Mouse (Mus musculus): ENCODE data around the gene Cpox. TPM values are rescaled to one million over a fixed set of nuclear protein-coding genes. Genes with fewer than 3 reads are reported as not detected.
A peak's percentile ranks its signal among the peaks of the same experiment; 100 is the strongest.

Cpox gene
- polyA plus RNA-seq, 1 experiment from 2014 or later = 80.4 TPM

DNA sequence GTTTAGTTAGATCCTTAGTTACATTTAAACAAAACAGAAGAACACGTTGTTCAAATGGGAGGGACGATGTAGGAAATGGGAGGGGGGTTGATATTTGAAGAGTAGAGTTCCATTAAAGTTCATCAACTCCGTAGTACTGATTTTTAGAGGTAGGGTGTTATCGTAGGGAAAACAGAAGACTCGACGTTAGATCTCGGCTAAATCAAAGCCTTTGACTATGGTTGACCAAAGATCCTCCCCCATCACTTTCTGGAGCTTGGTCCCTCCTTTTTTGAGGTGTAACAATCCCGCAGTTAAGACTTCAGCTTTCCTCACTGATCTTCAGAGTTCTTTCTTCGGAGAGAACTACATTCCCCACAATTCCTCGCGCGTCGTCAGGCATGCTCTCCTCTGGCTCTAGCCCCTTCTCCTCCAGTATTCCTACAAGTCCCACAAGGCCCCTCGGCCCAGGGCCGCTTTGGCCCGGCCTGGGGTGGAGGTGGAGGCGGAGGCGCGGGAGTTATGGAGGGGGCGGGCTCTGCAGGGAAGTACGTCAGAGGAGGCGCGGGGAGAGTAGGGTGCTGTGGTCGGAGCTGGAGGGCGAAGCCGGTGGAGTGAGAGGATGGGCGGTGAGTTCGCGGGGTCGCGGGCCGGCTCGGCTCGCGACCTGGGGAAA lies 57.5 kb downstream of the Cpox start, which contains the start of gene Cldnd1:
Cldnd1 (plus strand) TSS at position 434 of the 655 bp plus-strand sequence.
- H3K27ac ChIP-seq = peak within 1 kb of the TSS; percentile 88
- peak within 1 kb of the TSS; percentile 64 for H3K4me2 ChIP-seq
- ATAC-seq (ENCODE audit: insufficient read depth, low FRiP score, low read depth) = peak; percentile 100
- peaks cover 5% of the 10 kb centered on the region; the same call in 1 of the 2 replicates for H3K4me1 ChIP-seq
- no peaks in the 10 kb centered on the region for H3K9me3 ChIP-seq
- H3K9ac ChIP-seq = peak within 1 kb of the TSS; percentile 65
- peaks cover 24% of the 10 kb centered on the region for H3K36me3 ChIP-seq
- H3K27me3 ChIP-seq (replicated peaks) = no peaks in the 10 kb centered on the region
- peak within 1 kb of the TSS; percentile 69 for H3K4me3 ChIP-seq (replicated peaks)
- 1% methylated on average over 33 of the region's 35 CpGs for WGBS

DNA sequence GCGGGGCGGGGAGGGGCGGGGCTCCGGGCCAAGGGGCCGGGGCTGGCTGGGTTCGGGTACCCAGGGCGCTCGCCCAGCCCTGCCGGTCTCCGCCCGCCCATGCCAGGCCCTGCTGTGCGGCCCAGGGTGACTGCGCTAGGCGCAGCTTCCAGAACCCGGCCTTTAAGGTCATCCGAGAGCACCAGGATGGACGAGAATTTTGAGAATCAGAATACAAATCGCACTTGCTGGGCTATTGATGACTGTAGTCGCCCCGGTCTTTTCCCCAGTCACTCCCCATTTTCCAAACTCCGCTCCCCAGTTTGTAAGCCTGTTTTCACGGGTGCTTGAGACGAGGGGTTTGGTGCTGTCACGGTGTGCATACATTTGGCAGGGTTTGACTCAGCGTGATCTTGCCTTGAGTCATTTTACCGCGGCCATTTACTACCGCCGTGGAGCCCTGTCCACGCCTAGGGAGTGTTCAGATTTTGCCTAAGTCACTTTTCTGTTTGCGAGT lies 58.1 kb downstream of the Cpox start:
- H3K4me2 ChIP-seq = peak overlapping the region; percentile 64
- H3K27ac ChIP-seq = peak overlapping the region; percentile 88
- peak overlapping the region; percentile 65 for H3K9ac ChIP-seq
- H3K36me3 ChIP-seq = peaks cover 26% of the 10 kb centered on the region
- WGBS = 1% methylated on average over 25 of the region's 31 CpGs
- H3K4me1 ChIP-seq = peaks cover 5% of the 10 kb centered on the region; the same call in 1 of the 2 replicates
- H3K9me3 ChIP-seq = no peaks in the 10 kb centered on the region
- no peaks in the 10 kb centered on the region for H3K27me3 ChIP-seq (replicated peaks)
- H3K4me3 ChIP-seq (replicated peaks) = peak overlapping the region; percentile 69
- ATAC-seq (ENCODE audit: insufficient read depth, low FRiP score, low read depth) = peak; percentile 88

- Histone ChIP-seq H3K27ac (no peak overlapping the region), H3K4me3 (replicated peaks) (no peak overlapping the region), H3K9me3 (no peaks in the 10 kb centered on the region), H3K27me3 (replicated peaks) (no peaks in the 10 kb centered on the region), H3K36me3 (peaks cover 4% of the 10 kb centered on the region), H3K9ac (no peak overlapping the region), H3K4me2 (no peak overlapping the region), H3K4me1 (no peaks in the 10 kb centered on the region)
- no peak for ATAC-seq (ENCODE audit: insufficient read depth, low FRiP score, low read depth)
- WGBS = 84% methylated on average over 4 of the region's 4 CpGs
These were observed 68.1 kb downstream of the Cpox start for GRCm38 (mm10) chr16:58738205-58738604.

DNA sequence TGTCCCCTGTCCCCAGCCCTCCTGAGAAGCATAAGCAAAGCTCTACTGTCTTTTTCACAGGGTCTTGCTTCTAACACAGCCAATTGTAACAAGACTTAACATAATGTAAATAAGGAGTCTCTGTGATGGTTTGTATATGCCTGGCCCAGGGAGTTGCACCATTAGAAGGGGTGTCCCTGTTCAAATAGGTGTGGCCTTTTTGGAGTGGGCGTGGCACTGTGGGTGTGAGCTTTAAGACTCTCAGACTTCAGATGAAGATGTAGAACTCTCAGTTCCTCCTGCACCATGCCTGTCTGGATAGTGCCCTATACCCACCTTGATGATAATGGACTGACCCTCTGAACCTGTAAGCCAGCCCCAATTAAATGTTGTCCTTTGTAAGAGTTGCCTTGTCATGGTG lies 68.7 kb downstream of the Cpox start:
- H3K4me3 ChIP-seq (replicated peaks) = no peak overlapping the region
- ATAC-seq (ENCODE audit: insufficient read depth, low FRiP score, low read depth) = no peak
- H3K4me2 ChIP-seq = no peak overlapping the region
- 72% methylated on average over 1 of the region's 1 CpGs for WGBS
- no peak overlapping the region for H3K9ac ChIP-seq
- no peaks in the 10 kb centered on the region for H3K4me1 ChIP-seq
- H3K36me3 ChIP-seq = peaks cover 4% of the 10 kb centered on the region
- H3K9me3 ChIP-seq = no peaks in the 10 kb centered on the region
- no peak overlapping the region for H3K27ac ChIP-seq
- no peaks in the 10 kb centered on the region for H3K27me3 ChIP-seq (replicated peaks)

DNA sequence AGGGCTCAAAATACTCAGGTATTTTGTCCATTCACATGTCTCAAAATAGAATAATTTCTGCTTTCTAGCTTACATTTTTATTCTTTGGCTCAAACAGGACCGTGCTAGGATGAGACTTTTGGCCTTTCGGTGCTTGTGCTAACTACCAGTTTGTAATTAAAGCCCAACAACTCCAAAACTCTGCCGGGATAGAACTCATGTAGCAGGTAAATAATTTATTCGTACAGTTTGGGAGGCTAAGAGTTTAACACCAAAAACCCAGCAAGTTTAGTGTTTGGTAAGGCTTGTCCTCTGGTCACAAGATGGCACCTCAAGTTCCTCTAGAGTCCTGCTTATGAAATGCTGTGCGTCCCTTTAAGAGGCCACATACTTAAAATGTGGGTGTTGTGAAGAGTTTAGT lies 70.7 kb downstream of the Cpox start:
- 90% methylated on average over 5 of the region's 5 CpGs for WGBS

GRCm38 (mm10) chr16:58746715-58747114 lies 76.6 kb downstream of the Cpox start:
- ATAC-seq (ENCODE audit: insufficient read depth, low FRiP score, low read depth) = no peak
- 67% methylated on average over 4 of the region's 4 CpGs for WGBS
- no peak overlapping the region for H3K9ac ChIP-seq

More for the DNA sequence above, 70.7 kb downstream of the Cpox start:
- Histone ChIP-seq H3K27me3 (replicated peaks) (no peaks in the 10 kb centered on the region), H3K4me3 (replicated peaks) (no peak overlapping the region), H3K27ac (no peak overlapping the region), H3K4me1 (no peaks in the 10 kb centered on the region), H3K9me3 (no peaks in the 10 kb centered on the region), H3K9ac (no peak overlapping the region), H3K4me2 (no peak overlapping the region), H3K36me3 (no peaks in the 10 kb centered on the region)
- ATAC-seq (ENCODE audit: insufficient read depth, low FRiP score, low read depth) = no peak

DNA sequence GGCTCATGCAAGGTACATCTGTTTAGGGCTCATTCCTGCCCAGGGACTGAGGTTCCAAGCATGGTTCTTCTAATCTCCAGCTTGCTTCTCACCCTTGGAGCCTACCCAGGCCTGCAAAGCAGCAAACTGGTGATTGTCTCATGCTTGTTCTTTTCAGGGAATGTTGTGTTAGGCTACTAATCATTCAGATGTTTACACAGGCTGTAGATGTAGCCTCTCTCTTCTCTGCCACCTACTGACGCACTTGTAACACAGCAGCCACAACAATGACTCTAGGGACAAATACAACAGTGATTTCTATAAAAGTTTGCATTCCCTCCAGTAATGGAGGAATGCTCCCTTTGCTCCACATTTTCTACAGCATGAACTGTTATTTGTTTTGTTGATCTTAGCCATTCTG lies 81.2 kb downstream of the Cpox start:
- WGBS = 38% methylated on average over 1 of the region's 1 CpGs
- Histone ChIP-seq H3K4me3 (replicated peaks) (no peak overlapping the region), H3K36me3 (no peaks in the 10 kb centered on the region), H3K27ac (no peak overlapping the region), H3K9ac (no peak overlapping the region), H3K27me3 (replicated peaks) (no peaks in the 10 kb centered on the region), H3K9me3 (no peaks in the 10 kb centered on the region), H3K4me1 (no peaks in the 10 kb centered on the region), H3K4me2 (no peak overlapping the region)
- ATAC-seq (ENCODE audit: insufficient read depth, low FRiP score, low read depth) = no peak

More at GRCm38 (mm10) chr16:58746715-58747114, 76.6 kb downstream of the Cpox start:
- no peaks in the 10 kb centered on the region for H3K27me3 ChIP-seq (replicated peaks)
- no peaks in the 10 kb centered on the region for H3K9me3 ChIP-seq
- no peak overlapping the region for H3K4me3 ChIP-seq (replicated peaks)
- H3K4me2 ChIP-seq = no peak overlapping the region
- H3K27ac ChIP-seq = no peak overlapping the region
- no peaks in the 10 kb centered on the region for H3K4me1 ChIP-seq
- no peaks in the 10 kb centered on the region for H3K36me3 ChIP-seq

GRCm38 (mm10) chr16:58756191-58756590 lies 86.1 kb downstream of the Cpox start:
- Histone ChIP-seq H3K9me3 (no peaks in the 10 kb centered on the region), H3K4me1 (no peaks in the 10 kb centered on the region), H3K27me3 (replicated peaks) (no peaks in the 10 kb centered on the region), H3K4me2 (no peak overlapping the region), H3K27ac (no peak overlapping the region), H3K4me3 (replicated peaks) (no peak overlapping the region), H3K36me3 (no peaks in the 10 kb centered on the region), H3K9ac (no peak overlapping the region)
- no peak for ATAC-seq (ENCODE audit: insufficient read depth, low FRiP score, low read depth)

- Histone ChIP-seq H3K9ac (no peak within 1 kb of the TSS), H3K27me3 (replicated peaks) (no peaks in the 10 kb centered on the region), H3K4me1 (no peaks in the 10 kb centered on the region), H3K4me3 (replicated peaks) (no peak within 1 kb of the TSS), H3K9me3 (no peaks in the 10 kb centered on the region), H3K27ac (no peak within 1 kb of the TSS), H3K4me2 (no peak within 1 kb of the TSS), H3K36me3 (no peaks in the 10 kb centered on the region)
- 71% methylated on average over 1 of the region's 1 CpGs for WGBS
- ATAC-seq (ENCODE audit: insufficient read depth, low FRiP score, low read depth) = no peak
These were observed 93.0 kb downstream of the Cpox start, which contains the start of gene Olfr172 for GRCm38 (mm10) chr16:58763076-58763475. Gene Olfr172 (minus strand): TSS chr16:58763176.

Small RNA genes lying within 50 kb of the gene (microRNA-seq; reads per million reads assigned to microRNA genes)
- not detected for gene Gm27564

Other genes starting within 250 kb of the Cpox start
- gene St3gal6, start 146.0 kb upstream of the Cpox start, polyA plus RNA-seq (2015; fragmentation: Nextera tagmentation; extraction: Ambion mirVana) = 14.6 and 15.7 TPM in 2 replicates
- gene Gm813, start 53.3 kb upstream of the Cpox start, polyA plus RNA-seq (2015; fragmentation: Nextera tagmentation; extraction: Ambion mirVana) = not detected in 2 replicates
- gene E330017A01Rik, start 31.6 kb upstream of the Cpox start, polyA plus RNA-seq (2015; fragmentation: Nextera tagmentation; extraction: Ambion mirVana) = not detected in 2 replicates
- gene Gpr15, start 48.8 kb downstream of the Cpox start, polyA plus RNA-seq (2015; fragmentation: Nextera tagmentation; extraction: Ambion mirVana) = 0.08 and 0.12 TPM in 2 replicates
- 111 and 117 TPM in 2 replicates for gene Cldnd1, start 57.6 kb downstream of the Cpox start, polyA plus RNA-seq (2015; fragmentation: Nextera tagmentation; extraction: Ambion mirVana)
- gene Olfr172, start 92.9 kb downstream of the Cpox start, polyA plus RNA-seq (2015; fragmentation: Nextera tagmentation; extraction: Ambion mirVana) = not detected in 2 replicates
- not detected in 2 replicates for gene Olfr173, start 130.0 kb downstream of the Cpox start, polyA plus RNA-seq (2015; fragmentation: Nextera tagmentation; extraction: Ambion mirVana)
- not detected in 2 replicates for gene Olfr175-ps1, start 156.5 kb downstream of the Cpox start, polyA plus RNA-seq (2015; fragmentation: Nextera tagmentation; extraction: Ambion mirVana)
- not detected in 2 replicates for gene Olfr177, start 204.5 kb downstream of the Cpox start, polyA plus RNA-seq (2015; fragmentation: Nextera tagmentation; extraction: Ambion mirVana)
- not detected in 2 replicates for gene Olfr178, start 221.8 kb downstream of the Cpox start, polyA plus RNA-seq (2015; fragmentation: Nextera tagmentation; extraction: Ambion mirVana)

All from stomach, embryonic 15.5 days (tissue).